Mouse (Mus musculus) embryonic facial prominence, embryonic 10.5 days (tissue): Measurements from ENCODE around the gene Tmem9. TPM values are rescaled to one million over a fixed set of nuclear protein-coding genes. Genes with fewer than 3 reads are reported as not detected.

Experiments used
- DNase-seq: peaks from one replicate; pipeline ENCODE4 v3.0.0-alpha.2; 2017; ENCODE audit warnings: low spot score
- H3K27ac ChIP-seq: fragments of 300-500 bp; sonication (generic); replicated peaks from 2 replicates; pipeline ENCODE4 v1.5.1; 2016; ENCODE audit warnings: mild to moderate bottlenecking
- H3K27me3 ChIP-seq: fragments of 300-500 bp; sonication (generic); replicated peaks from 2 replicates; pipeline ENCODE4 v1.6.1; 2016; ENCODE audit warnings: low read depth, mild to moderate bottlenecking; ENCODE audit not compliant: poor library complexity, severe bottlenecking
- H3K36me3 ChIP-seq: fragments of 300-500 bp; sonication (generic); replicated peaks from 2 replicates; pipeline ENCODE4 v1.6.1; 2016; ENCODE audit warnings: mild to moderate bottlenecking, moderate library complexity
- H3K4me1 ChIP-seq: fragments of 300-500 bp; sonication (generic); 2 replicates; pipeline ENCODE4 v1.6.1; 2016
- H3K4me3 ChIP-seq: fragments of 300-500 bp; sonication (generic); 2 replicates; pipeline ENCODE4 v1.5.1; 2016; ENCODE audit warnings: mild to moderate bottlenecking, moderate library complexity
- H3K9me3 ChIP-seq: fragments of 300-500 bp; sonication (generic); 2 replicates; pipeline ENCODE4 v1.6.1; 2016; ENCODE audit warnings: mild to moderate bottlenecking
- WGBS: fragments of 180-500 bp; shearing (Covaris S2); methylation state at CpG from one replicate; pipeline ENCODE4 v1.1.7; 2016; 5-methylcytosine and 5-hydroxymethylcytosine counted together
- polyA plus RNA-seq: library from polyadenylated mRNA; unstranded; fragments of >200 nt; fragmentation: Nextera tagmentation; extraction: Ambion mirVana; gene quantifications from 2 replicates; pipeline ENCODE4 v1.2.1, GENCODE M21; 2016

The Tmem9 gene
- polyA plus RNA-seq, 1 experiment from 2014 or later: 142 TPM

GRCm38 (mm10) chr1:136001438-136001837, 6.5 kb upstream of the Tmem9 start:
- Histone ChIP-seq H3K36me3 (no peaks in the 10 kb centered on the region), H3K4me3 (no peak overlapping the region), H3K4me1 (no peaks in the 10 kb centered on the region), H3K27me3 (peaks cover 20% of the 10 kb centered on the region), H3K9me3 (no peaks in the 10 kb centered on the region), H3K27ac (no peak overlapping the region)
- no peak for DNase-seq
- 88% methylated on average over 2 of the region's 2 CpGs for WGBS

DNA sequence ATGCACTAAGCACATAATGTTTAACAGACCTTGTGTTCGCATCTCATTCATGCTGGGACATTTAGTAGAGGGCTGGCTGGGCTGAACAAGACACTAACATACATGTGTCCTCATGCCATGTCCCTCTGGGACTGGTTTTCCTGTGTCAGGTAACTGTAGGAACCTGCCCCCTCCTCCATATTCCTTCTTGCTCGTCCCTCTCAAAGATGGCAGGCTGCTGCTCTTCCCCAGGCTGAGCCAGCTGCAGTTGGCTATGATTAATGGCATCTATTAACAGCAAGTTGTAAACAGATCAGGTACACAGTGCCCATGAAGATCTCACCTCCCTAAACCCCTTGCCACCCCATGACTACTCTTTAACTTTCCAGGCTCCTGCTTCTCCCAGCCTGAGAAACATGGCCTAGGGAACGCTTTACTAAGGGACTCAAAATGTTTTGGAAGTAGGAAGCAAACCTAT, 1.6 kb upstream of the Tmem9 start, which contains the start of gene Igfn1:
Gene Igfn1 (minus strand): TSS at position 51 of the 457 bp plus-strand sequence.
- no peak for DNase-seq
- Histone ChIP-seq H3K36me3 (no peaks in the 10 kb centered on the region), H3K9me3 (no peaks in the 10 kb centered on the region), H3K4me3 (peak within 1 kb of the TSS; percentile 60), H3K27me3 (peaks cover 34% of the 10 kb centered on the region), H3K4me1 (peaks cover 13% of the 10 kb centered on the region), H3K27ac (no peak within 1 kb of the TSS)
- WGBS: 79% methylated on average over 3 of the region's 3 CpGs

DNA sequence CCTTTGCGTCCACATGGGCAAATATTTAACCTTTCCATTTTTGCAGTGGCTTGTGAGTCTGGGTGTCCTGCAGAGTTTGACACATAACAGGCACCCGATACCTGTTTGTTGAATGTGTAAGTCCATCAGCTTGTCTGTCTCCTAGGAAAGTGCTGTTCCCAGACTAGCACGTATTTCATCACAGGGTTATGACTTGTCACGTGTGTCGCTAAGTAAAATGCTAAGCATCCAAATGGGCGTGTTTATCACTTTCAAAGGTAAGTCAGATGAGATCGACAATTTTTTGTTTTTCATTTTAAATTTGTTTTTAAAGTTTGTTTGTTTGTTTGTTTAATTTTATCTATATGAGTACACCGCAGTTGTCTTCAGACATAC, 196 bp downstream of the Tmem9 start:
- H3K27me3 ChIP-seq: peaks cover 34% of the 10 kb centered on the region
- H3K4me1 ChIP-seq: peaks cover 13% of the 10 kb centered on the region
- 26% methylated on average over 8 of the region's 8 CpGs for WGBS
- no peaks in the 10 kb centered on the region for H3K9me3 ChIP-seq
- no peak overlapping the region for H3K27ac ChIP-seq
- no peaks in the 10 kb centered on the region for H3K36me3 ChIP-seq
- H3K4me3 ChIP-seq: peak overlapping the region; percentile 60
- no peak for DNase-seq

GRCm38 (mm10) chr1:136010247-136010646, 2.3 kb downstream of the Tmem9 start:
- 84% methylated on average over 4 of the region's 4 CpGs for WGBS
- H3K9me3 ChIP-seq: no peaks in the 10 kb centered on the region
- DNase-seq: no peak
- no peak overlapping the region for H3K4me3 ChIP-seq
- peaks cover 25% of the 10 kb centered on the region for H3K27me3 ChIP-seq
- no peak overlapping the region for H3K27ac ChIP-seq
- no peaks in the 10 kb centered on the region for H3K36me3 ChIP-seq
- peaks cover 13% of the 10 kb centered on the region for H3K4me1 ChIP-seq

DNA sequence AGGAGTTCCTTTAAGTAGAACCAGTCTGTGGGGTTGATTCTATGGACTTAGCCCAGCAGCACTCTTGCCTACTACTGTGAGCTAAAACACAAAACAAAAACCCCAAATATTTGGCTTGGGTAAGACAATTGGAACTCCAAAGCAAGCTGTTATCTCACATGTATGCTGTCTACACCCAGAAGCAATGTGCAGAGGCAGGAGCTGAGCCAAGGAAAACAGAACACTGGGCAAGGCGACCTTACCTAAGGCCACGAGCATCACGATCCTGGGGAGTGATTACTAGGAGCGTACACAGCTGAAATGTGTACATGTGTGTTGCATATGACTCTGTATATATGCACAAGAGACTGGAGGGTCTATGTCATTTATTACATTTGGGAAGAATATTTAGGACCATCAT, 5.6 kb downstream of the Tmem9 start:
- peaks cover 9% of the 10 kb centered on the region for H3K4me1 ChIP-seq
- H3K27me3 ChIP-seq: 0 out of 2 replicates have a peak, but pooled peaks cover 5% of the 10 kb centered on the region
- H3K36me3 ChIP-seq: no peaks in the 10 kb centered on the region
- H3K27ac ChIP-seq: no peak overlapping the region
- no peaks in the 10 kb centered on the region for H3K9me3 ChIP-seq
- 81% methylated on average over 4 of the region's 4 CpGs for WGBS
- no peak for DNase-seq
- no peak overlapping the region for H3K4me3 ChIP-seq

- WGBS: 79% methylated on average over 2 of the region's 2 CpGs
- DNase-seq: no peak
- no peak overlapping the region for H3K27ac ChIP-seq
- no peaks in the 10 kb centered on the region for H3K27me3 ChIP-seq
- peaks cover 20% of the 10 kb centered on the region for H3K4me1 ChIP-seq
- peaks cover 6% of the 10 kb centered on the region for H3K36me3 ChIP-seq
- H3K4me3 ChIP-seq: no peak overlapping the region
- H3K9me3 ChIP-seq: no peaks in the 10 kb centered on the region
Measured at GRCm38 (mm10) chr1:136014796-136015502, 7.0 kb downstream of the Tmem9 start.

GRCm38 (mm10) chr1:136017307-136017706, 9.4 kb downstream of the Tmem9 start:
- Histone ChIP-seq H3K4me3 (peak overlapping the region; percentile 94), H3K27ac (peak overlapping the region; percentile 98), H3K4me1 (peaks cover 20% of the 10 kb centered on the region), H3K36me3 (peaks cover 29% of the 10 kb centered on the region), H3K9me3 (no peaks in the 10 kb centered on the region), H3K27me3 (no peaks in the 10 kb centered on the region)
- WGBS: 64% methylated on average over 2 of the region's 2 CpGs
- peak; percentile 48 for DNase-seq

DNA sequence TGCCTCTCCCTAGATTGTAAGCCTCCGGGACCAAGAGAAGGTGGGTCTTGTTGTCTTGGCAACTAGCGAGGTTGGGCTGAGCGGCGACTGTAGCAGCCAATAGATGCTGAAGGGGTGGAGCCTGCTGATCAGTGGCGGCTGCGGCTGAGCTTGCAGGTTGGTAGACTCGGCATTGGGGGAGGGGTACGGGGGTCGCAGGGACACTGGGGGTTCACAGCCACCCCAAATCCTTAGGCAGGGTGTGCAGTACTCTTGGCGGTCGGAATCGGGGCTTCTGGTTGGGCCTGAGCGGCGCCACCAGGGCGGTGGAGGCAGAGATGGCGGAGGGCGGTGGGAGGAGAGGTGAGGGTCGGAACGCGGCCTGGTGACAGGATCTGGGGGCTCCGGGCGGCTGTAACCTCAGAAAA, 10.0 kb downstream of the Tmem9 start:
- DNase-seq: peak; percentile 95
- 0% methylated on average over 22 of the region's 22 CpGs for WGBS
- peak overlapping the region; percentile 98 for H3K27ac ChIP-seq

DNA sequence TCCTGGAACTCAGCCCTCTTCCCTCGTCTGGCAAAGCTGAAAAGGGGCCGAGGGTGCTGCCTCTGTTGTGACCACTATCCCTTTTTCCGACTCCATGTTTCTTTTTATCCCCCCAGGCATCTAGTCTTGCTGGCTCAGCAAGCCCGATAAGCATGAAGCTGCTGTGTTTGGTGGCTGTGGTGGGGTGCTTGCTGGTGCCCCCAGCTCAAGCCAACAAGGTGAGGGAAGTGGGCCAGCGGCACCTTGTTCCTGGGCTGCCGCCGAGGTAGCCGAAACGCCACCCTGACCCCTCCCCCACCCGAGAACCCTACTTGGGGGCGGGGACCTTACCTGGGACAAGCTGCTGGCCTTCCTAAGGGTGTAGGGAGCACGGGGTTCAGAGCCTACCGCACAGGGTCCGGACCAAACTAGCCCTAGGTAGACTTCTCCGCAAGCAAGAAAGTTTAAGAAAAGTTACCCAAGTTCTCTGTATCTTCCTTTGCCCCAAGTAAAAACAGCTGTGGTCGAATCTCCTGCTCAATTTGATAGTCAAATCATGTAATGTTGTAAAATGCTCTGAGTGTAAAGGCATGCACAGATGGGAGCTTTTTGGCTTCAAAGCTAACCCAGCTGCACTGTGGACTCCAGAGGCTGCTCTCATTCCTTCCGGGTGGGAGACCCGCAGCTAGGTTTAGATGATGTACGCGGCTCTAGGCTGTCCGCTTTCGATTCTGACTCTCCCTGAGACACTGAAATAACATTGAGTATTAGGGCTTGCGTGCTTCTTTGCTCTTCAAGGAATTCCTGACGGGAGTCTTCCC, 10.6 kb downstream of the Tmem9 start:
- H3K27ac ChIP-seq: peak overlapping the region; percentile 98
- peaks cover 41% of the 10 kb centered on the region for H3K36me3 ChIP-seq
- H3K9me3 ChIP-seq: no peaks in the 10 kb centered on the region
- peak; percentile 74 for DNase-seq
- H3K27me3 ChIP-seq: no peaks in the 10 kb centered on the region
- WGBS: 8% methylated on average over 24 of the region's 24 CpGs
- H3K4me1 ChIP-seq: peaks cover 20% of the 10 kb centered on the region
- peak overlapping the region; percentile 94 for H3K4me3 ChIP-seq

More for the DNA sequence above, 10.0 kb downstream of the Tmem9 start:
- Histone ChIP-seq H3K4me3 (peak overlapping the region; percentile 94), H3K4me1 (peaks cover 20% of the 10 kb centered on the region), H3K36me3 (peaks cover 35% of the 10 kb centered on the region), H3K9me3 (no peaks in the 10 kb centered on the region), H3K27me3 (no peaks in the 10 kb centered on the region)

GRCm38 (mm10) chr1:136030201-136030600, 22.3 kb downstream of the Tmem9 start:
- Histone ChIP-seq H3K27me3 (no peaks in the 10 kb centered on the region), H3K9me3 (no peaks in the 10 kb centered on the region), H3K36me3 (peaks cover 100% of the 10 kb centered on the region), H3K4me1 (peaks cover 12% of the 10 kb centered on the region), H3K4me3 (no peak overlapping the region), H3K27ac (peak overlapping the region; percentile 44)
- WGBS: 55% methylated on average over 7 of the region's 7 CpGs
- DNase-seq: no peak

GRCm38 (mm10) chr1:136031697-136032096, 23.7 kb downstream of the Tmem9 start:
- H3K9me3 ChIP-seq: no peaks in the 10 kb centered on the region
- no peak overlapping the region for H3K27ac ChIP-seq
- H3K36me3 ChIP-seq: peaks cover 95% of the 10 kb centered on the region
- 80% methylated on average over 8 of the region's 8 CpGs for WGBS
- peaks cover 12% of the 10 kb centered on the region for H3K4me1 ChIP-seq
- DNase-seq: no peak
- H3K4me3 ChIP-seq: no peak overlapping the region
- H3K27me3 ChIP-seq: no peaks in the 10 kb centered on the region

GRCm38 (mm10) chr1:136032961-136033360, 25.0 kb downstream of the Tmem9 start:
- Histone ChIP-seq H3K27ac (no peak overlapping the region; the same call in 1 of the 2 replicates), H3K27me3 (no peaks in the 10 kb centered on the region), H3K9me3 (no peaks in the 10 kb centered on the region), H3K36me3 (peaks cover 83% of the 10 kb centered on the region), H3K4me3 (no peak overlapping the region), H3K4me1 (peaks cover 12% of the 10 kb centered on the region)
- DNase-seq: no peak
- WGBS: 73% methylated on average over 7 of the region's 7 CpGs
